Mouse (Mus musculus) thymus, adult 2 months (tissue): ENCODE results near the gene Dirc2. TPM values are rescaled to one million over a fixed set of nuclear protein-coding genes. Genes with fewer than 3 reads are reported as not detected.

Source experiments
- DNase-seq: peaks from one replicate; pipeline ENCODE4 v3.0.0; 2021
- H3K27ac ChIP-seq: fragments of 200-500 bp; 2 replicates; pipeline ENCODE4 v1.5.1; 2012; ENCODE audit warnings: low read length, control low read depth; ENCODE audit not compliant: control insufficient read depth, insufficient read depth
- H3K27me3 ChIP-seq: fragments of 200-500 bp; 2 replicates; pipeline ENCODE4 v1.6.1; 2012; ENCODE audit warnings: mild to moderate bottlenecking, low read length, moderate library complexity, mixed read lengths; ENCODE audit not compliant: control insufficient read depth, insufficient read depth
- H3K36me3 ChIP-seq: fragments of 200-500 bp; 2 replicates; pipeline ENCODE4 v1.6.1; 2012; ENCODE audit warnings: mild to moderate bottlenecking, low read length, moderate library complexity; ENCODE audit not compliant: control insufficient read depth, insufficient read depth
- H3K4me1 ChIP-seq: fragments of 200-500 bp; replicated peaks from 2 replicates; pipeline ENCODE4 v1.6.1; 2012; ENCODE audit warnings: low read length; ENCODE audit not compliant: control insufficient read depth, insufficient read depth
- H3K4me3 ChIP-seq: fragments of 200-500 bp; 2 replicates; pipeline ENCODE4 v1.5.1; 2012; ENCODE audit warnings: mild to moderate bottlenecking, low read length, control low read depth, moderate library complexity; ENCODE audit not compliant: control insufficient read depth, insufficient read depth
- CTCF ChIP-seq: fragments of 200-500 bp; IDR thresholded peaks from 2 replicates; pipeline ENCODE4 v1.5.1; 2012; ENCODE audit warnings: mild to moderate bottlenecking, control low read depth, low read length, moderate library complexity, borderline replicate concordance; ENCODE audit not compliant: control insufficient read depth, poor library complexity, insufficient read depth; ENCODE audit errors: extremely low read depth
- POLR2A ChIP-seq: fragments of 200-500 bp; IDR thresholded peaks from 2 replicates; pipeline ENCODE4 v1.6.1; 2012; ENCODE audit warnings: mild to moderate bottlenecking, low read length, control low read depth, moderate library complexity; ENCODE audit not compliant: control insufficient read depth, poor library complexity, insufficient read depth; ENCODE audit errors: extremely low read depth
- WGBS: fragments of 180-500 bp; shearing (Covaris S2); methylation state at CpG from one replicate; pipeline ENCODE4 v1.1.7; 2018; 5-methylcytosine and 5-hydroxymethylcytosine counted together
- polyA plus RNA-seq: library from polyadenylated mRNA; depleted of rRNA; stranded (reverse); fragments of >200 nt; gene quantifications from 2 replicates; pipeline ENCODE4 v1.2.3, GENCODE M21; 2012

The Dirc2 gene
- polyA plus RNA-seq, 1 experiment, result 39.6 TPM

DNA sequence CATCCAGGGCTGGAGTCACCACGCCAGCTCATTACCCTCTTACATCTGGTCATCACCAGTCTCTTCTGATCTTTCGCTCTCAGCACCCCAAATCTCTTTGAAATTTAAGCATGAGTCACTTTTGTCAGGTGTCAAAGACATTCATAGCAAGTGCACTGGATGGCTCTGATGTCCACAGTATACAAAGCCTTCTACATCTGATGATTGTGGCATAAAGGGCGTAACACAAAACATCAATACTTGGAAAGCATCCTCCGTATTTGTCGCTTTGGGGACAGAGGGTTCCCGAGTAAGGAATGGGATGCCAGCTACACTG lies 729 bp downstream of the Dirc2 start:
- 33% methylated on average over 6 of the region's 6 CpGs for WGBS
- TF ChIP-seq CTCF, result no peak
- no peak for TF ChIP-seq POLR2A
- DNase-seq, result no peak
- Histone ChIP-seq H3K4me3 (peak overlapping the region; percentile 54), H3K27ac (no peak overlapping the region), H3K27me3 (no peaks in the 10 kb centered on the region), H3K4me1 (peaks cover 31% of the 10 kb centered on the region), H3K36me3 (no peaks in the 10 kb centered on the region)

DNA sequence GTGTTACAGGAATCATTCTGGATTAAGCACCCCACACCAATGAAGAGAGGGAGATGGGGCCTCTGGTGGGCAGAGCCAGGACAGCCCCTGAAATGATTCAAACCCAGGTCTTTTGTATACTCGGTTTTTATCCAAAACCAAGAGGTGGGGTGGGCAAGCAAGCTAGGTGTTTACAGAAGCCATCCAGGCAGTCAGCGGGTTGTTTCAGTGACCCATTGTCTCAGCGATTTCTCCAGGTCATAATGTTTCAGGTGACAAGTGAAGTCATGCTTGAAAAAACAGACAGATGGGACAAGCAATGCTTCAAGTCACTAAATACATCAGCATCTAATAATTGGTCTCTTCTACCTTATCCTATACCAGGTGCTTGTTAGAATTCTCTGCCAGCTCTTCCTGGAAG lies 2.8 kb downstream of the Dirc2 start:
- Histone ChIP-seq H3K27ac (no peak overlapping the region), H3K4me3 (no peak overlapping the region), H3K4me1 (peaks cover 31% of the 10 kb centered on the region), H3K36me3 (no peaks in the 10 kb centered on the region), H3K27me3 (no peaks in the 10 kb centered on the region)
- DNase-seq, result no peak
- TF ChIP-seq CTCF, result no peak
- TF ChIP-seq POLR2A, result no peak
- WGBS, result 91% methylated on average over 3 of the region's 3 CpGs

- no peak overlapping the region for H3K27ac ChIP-seq
- H3K27me3 ChIP-seq, result no peaks in the 10 kb centered on the region
- H3K4me3 ChIP-seq, result no peak overlapping the region
- 4% methylated on average over 2 of the region's 2 CpGs for WGBS
- DNase-seq, result no peak
- no peaks in the 10 kb centered on the region for H3K36me3 ChIP-seq
- peaks cover 27% of the 10 kb centered on the region for H3K4me1 ChIP-seq
- TF ChIP-seq POLR2A (no peak), CTCF (no peak)
Observed at GRCm38 (mm10) chr16:35765449-35765848, 3.7 kb downstream of the Dirc2 start.

DNA sequence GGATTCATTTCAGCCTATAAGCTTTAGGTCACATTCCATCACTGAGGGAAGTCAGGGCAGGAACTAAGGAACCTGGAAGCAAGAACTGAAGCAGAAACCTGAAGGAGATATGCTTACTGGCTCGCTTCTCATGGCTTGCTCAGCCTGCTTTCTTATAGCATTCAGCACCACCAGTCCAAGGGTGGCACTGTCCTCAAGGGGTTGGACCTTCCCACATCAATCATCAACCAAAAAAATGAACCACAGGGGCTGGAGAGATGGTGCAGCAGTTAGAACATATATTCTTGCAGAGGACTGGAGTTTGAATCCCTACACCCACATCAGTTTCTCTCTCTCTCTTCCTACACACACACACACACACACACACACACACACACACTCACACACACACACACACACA lies 4.2 kb downstream of the Dirc2 start:
- no peak for DNase-seq
- H3K27ac ChIP-seq, result no peak overlapping the region
- H3K27me3 ChIP-seq, result no peaks in the 10 kb centered on the region
- H3K36me3 ChIP-seq, result no peaks in the 10 kb centered on the region
- H3K4me1 ChIP-seq, result peaks cover 27% of the 10 kb centered on the region
- 59% methylated on average over 1 of the region's 1 CpGs for WGBS
- no peak overlapping the region for H3K4me3 ChIP-seq
- TF ChIP-seq CTCF, result no peak
- no peak for TF ChIP-seq POLR2A

DNA sequence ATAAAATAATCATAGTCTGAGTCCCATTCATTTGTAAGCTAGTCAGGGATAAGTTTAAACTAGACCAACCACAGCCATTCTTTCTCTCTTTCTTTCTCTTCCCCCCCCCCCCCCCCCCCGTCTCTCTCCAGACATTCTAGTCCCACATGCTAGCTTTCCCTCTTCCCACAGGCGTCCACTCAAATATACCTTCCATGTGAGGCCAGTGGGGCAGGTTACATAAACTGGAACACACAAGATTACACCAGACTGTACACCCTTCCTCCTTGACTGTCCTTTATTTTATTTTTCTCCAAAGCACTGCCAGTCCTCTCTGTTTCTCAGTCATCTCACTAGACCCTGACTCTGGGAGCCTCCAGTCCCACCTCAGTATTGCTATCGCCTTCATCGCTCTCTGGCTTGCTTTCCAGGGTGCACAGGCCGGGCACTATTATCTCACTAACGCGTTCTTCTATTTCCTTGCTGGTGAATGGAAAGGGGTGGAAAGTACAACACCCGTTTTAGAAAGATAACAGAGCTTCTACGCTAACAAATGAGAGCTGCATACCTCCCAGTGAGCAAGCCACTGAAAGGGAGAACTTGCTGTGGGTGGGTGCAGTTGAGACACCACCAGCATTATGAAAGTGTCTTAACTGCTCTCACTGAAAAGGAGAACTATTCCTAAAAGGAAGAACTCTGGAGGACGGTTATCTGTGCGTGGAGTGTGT lies 5.4 kb downstream of the Dirc2 start:
- Histone ChIP-seq H3K4me3 (no peak overlapping the region), H3K27ac (no peak overlapping the region), H3K4me1 (peaks cover 30% of the 10 kb centered on the region), H3K27me3 (no peaks in the 10 kb centered on the region), H3K36me3 (no peaks in the 10 kb centered on the region)
- TF ChIP-seq CTCF (no peak), POLR2A (no peak)
- 78% methylated on average over 11 of the region's 11 CpGs for WGBS
- no peak for DNase-seq

- no peak overlapping the region for H3K27ac ChIP-seq
- no peaks in the 10 kb centered on the region for H3K36me3 ChIP-seq
- no peaks in the 10 kb centered on the region for H3K27me3 ChIP-seq
- DNase-seq, result no peak
- no peak overlapping the region for H3K4me3 ChIP-seq
- H3K4me1 ChIP-seq, result peaks cover 9% of the 10 kb centered on the region; the same call in 1 of the 2 replicates
- TF ChIP-seq POLR2A (no peak), CTCF (no peak)
- WGBS, result 80% methylated on average over 5 of the region's 5 CpGs
Observed at GRCm38 (mm10) chr16:35759401-35759800, 9.8 kb downstream of the Dirc2 start.

GRCm38 (mm10) chr16:35756697-35757096 lies 12.5 kb downstream of the Dirc2 start:
- Histone ChIP-seq H3K36me3 (no peaks in the 10 kb centered on the region), H3K4me1 (peaks cover 10% of the 10 kb centered on the region), H3K4me3 (no peak overlapping the region), H3K27ac (no peak overlapping the region), H3K27me3 (no peaks in the 10 kb centered on the region)
- DNase-seq, result no peak
- WGBS, result 97% methylated on average over 9 of the region's 9 CpGs
- TF ChIP-seq CTCF, result no peak
